Mouse (Mus musculus) embryonic facial prominence, embryonic 10.5 days (tissue): ENCODE results near the gene Nxpe5. TPM values are rescaled to one million over a fixed set of nuclear protein-coding genes. Genes with fewer than 3 reads are reported as not detected.

Experiments used
- DNase-seq: peaks from one replicate; pipeline ENCODE4 v3.0.0-alpha.2; 2017; ENCODE audit warnings: low spot score
- H3K27ac ChIP-seq: fragments of 300-500 bp; sonication (generic); replicated peaks from 2 replicates; pipeline ENCODE4 v1.5.1; 2016; ENCODE audit warnings: mild to moderate bottlenecking
- H3K27me3 ChIP-seq: fragments of 300-500 bp; sonication (generic); replicated peaks from 2 replicates; pipeline ENCODE4 v1.6.1; 2016; ENCODE audit warnings: low read depth, mild to moderate bottlenecking; ENCODE audit not compliant: poor library complexity, severe bottlenecking
- H3K36me3 ChIP-seq: fragments of 300-500 bp; sonication (generic); replicated peaks from 2 replicates; pipeline ENCODE4 v1.6.1; 2016; ENCODE audit warnings: mild to moderate bottlenecking, moderate library complexity
- H3K4me1 ChIP-seq: fragments of 300-500 bp; sonication (generic); 2 replicates; pipeline ENCODE4 v1.6.1; 2016
- H3K4me3 ChIP-seq: fragments of 300-500 bp; sonication (generic); 2 replicates; pipeline ENCODE4 v1.5.1; 2016; ENCODE audit warnings: mild to moderate bottlenecking, moderate library complexity
- H3K9me3 ChIP-seq: fragments of 300-500 bp; sonication (generic); 2 replicates; pipeline ENCODE4 v1.6.1; 2016; ENCODE audit warnings: mild to moderate bottlenecking
- WGBS: fragments of 180-500 bp; shearing (Covaris S2); methylation state at CpG from one replicate; pipeline ENCODE4 v1.1.7; 2016; 5-methylcytosine and 5-hydroxymethylcytosine counted together
- polyA plus RNA-seq: library from polyadenylated mRNA; unstranded; fragments of >200 nt; fragmentation: Nextera tagmentation; extraction: Ambion mirVana; gene quantifications from 2 replicates; pipeline ENCODE4 v1.2.1, GENCODE M21; 2016

The Nxpe5 gene
- polyA plus RNA-seq, 1 experiment from 2014 or later, result not detected

GRCm38 (mm10) chr5:138256966-138257584 is 31.4 kb downstream of the Nxpe5 start:
- Histone ChIP-seq H3K36me3 (peaks cover 41% of the 10 kb centered on the region), H3K27me3 (no peaks in the 10 kb centered on the region), H3K4me3 (no peak overlapping the region), H3K4me1 (peaks cover 22% of the 10 kb centered on the region), H3K27ac (no peak overlapping the region), H3K9me3 (no peaks in the 10 kb centered on the region)
- 88% methylated on average over 10 of the region's 10 CpGs for WGBS
- no peak for DNase-seq

GRCm38 (mm10) chr5:138257585-138257978 is 31.9 kb downstream of the Nxpe5 start:
- Histone ChIP-seq H3K9me3 (no peaks in the 10 kb centered on the region), H3K27me3 (no peaks in the 10 kb centered on the region), H3K36me3 (peaks cover 46% of the 10 kb centered on the region), H3K27ac (no peak overlapping the region), H3K4me3 (no peak overlapping the region), H3K4me1 (peaks cover 27% of the 10 kb centered on the region)
- WGBS, result 93% methylated on average over 4 of the region's 4 CpGs
- DNase-seq, result no peak

GRCm38 (mm10) chr5:138258078-138258477 is 32.4 kb downstream of the Nxpe5 start:
- WGBS, result 88% methylated on average over 3 of the region's 3 CpGs
- Histone ChIP-seq H3K27me3 (no peaks in the 10 kb centered on the region), H3K4me3 (no peak overlapping the region), H3K36me3 (peaks cover 47% of the 10 kb centered on the region), H3K9me3 (no peaks in the 10 kb centered on the region), H3K4me1 (peaks cover 32% of the 10 kb centered on the region), H3K27ac (no peak overlapping the region)
- DNase-seq, result no peak

GRCm38 (mm10) chr5:138258542-138258941 is 32.8 kb downstream of the Nxpe5 start:
- H3K4me3 ChIP-seq, result no peak overlapping the region
- peaks cover 37% of the 10 kb centered on the region for H3K4me1 ChIP-seq
- H3K9me3 ChIP-seq, result no peaks in the 10 kb centered on the region
- 75% methylated on average over 6 of the region's 6 CpGs for WGBS
- no peaks in the 10 kb centered on the region for H3K27me3 ChIP-seq
- peaks cover 47% of the 10 kb centered on the region for H3K36me3 ChIP-seq
- no peak overlapping the region for H3K27ac ChIP-seq
- no peak for DNase-seq

GRCm38 (mm10) chr5:138258993-138259392 is 33.3 kb downstream of the Nxpe5 start:
- peaks cover 47% of the 10 kb centered on the region for H3K36me3 ChIP-seq
- H3K4me3 ChIP-seq, result 0 out of 2 replicates have a peak overlapping the region, but pooled peaks have one; percentile 13
- no peak for DNase-seq
- H3K27me3 ChIP-seq, result no peaks in the 10 kb centered on the region
- peaks cover 37% of the 10 kb centered on the region for H3K4me1 ChIP-seq
- no peak overlapping the region for H3K27ac ChIP-seq
- no peaks in the 10 kb centered on the region for H3K9me3 ChIP-seq
- WGBS, result 63% methylated on average over 7 of the region's 7 CpGs

GRCm38 (mm10) chr5:138260051-138260450 is 34.4 kb downstream of the Nxpe5 start:
- Histone ChIP-seq H3K27ac (no peak overlapping the region), H3K4me1 (peaks cover 40% of the 10 kb centered on the region), H3K36me3 (peaks cover 47% of the 10 kb centered on the region), H3K4me3 (no peak overlapping the region), H3K9me3 (no peaks in the 10 kb centered on the region), H3K27me3 (no peaks in the 10 kb centered on the region)
- WGBS, result 75% methylated on average over 10 of the region's 10 CpGs
- no peak for DNase-seq

- no peak overlapping the region for H3K4me3 ChIP-seq
- WGBS, result 87% methylated on average over 11 of the region's 11 CpGs
- no peak overlapping the region for H3K27ac ChIP-seq
- H3K36me3 ChIP-seq, result peaks cover 52% of the 10 kb centered on the region
- peaks cover 37% of the 10 kb centered on the region for H3K4me1 ChIP-seq
- H3K27me3 ChIP-seq, result no peaks in the 10 kb centered on the region
- no peak for DNase-seq
- no peaks in the 10 kb centered on the region for H3K9me3 ChIP-seq
Measured at GRCm38 (mm10) chr5:138260834-138261233, 35.1 kb downstream of the Nxpe5 start.

GRCm38 (mm10) chr5:138262001-138262400 is 36.3 kb downstream of the Nxpe5 start:
- DNase-seq, result no peak
- Histone ChIP-seq H3K27ac (no peak overlapping the region), H3K9me3 (no peaks in the 10 kb centered on the region), H3K36me3 (peaks cover 63% of the 10 kb centered on the region), H3K27me3 (no peaks in the 10 kb centered on the region), H3K4me1 (peaks cover 30% of the 10 kb centered on the region), H3K4me3 (peak overlapping the region; percentile 87; the same call in 1 of the 2 replicates)
- WGBS, result 71% methylated on average over 4 of the region's 4 CpGs

GRCm38 (mm10) chr5:138262582-138263240 is 37.0 kb downstream of the Nxpe5 start:
- 67% methylated on average over 18 of the region's 18 CpGs for WGBS
- H3K27ac ChIP-seq, result peak overlapping the region; percentile 89; the same call in 1 of the 2 replicates

GRCm38 (mm10) chr5:138263260-138264206 is 37.8 kb downstream of the Nxpe5 start, which contains the start of gene BC037034:
BC037034 (minus strand) TSS chr5:138264033.
- no peaks in the 10 kb centered on the region for H3K9me3 ChIP-seq
- H3K27me3 ChIP-seq, result no peaks in the 10 kb centered on the region
- H3K4me3 ChIP-seq, result peak within 1 kb of the TSS; percentile 87
- DNase-seq, result peak; percentile 92
- under 1% methylated on average over 70 of the region's 71 CpGs for WGBS
- peaks cover 30% of the 10 kb centered on the region for H3K4me1 ChIP-seq
- peak within 1 kb of the TSS; percentile 89 for H3K27ac ChIP-seq
- peaks cover 59% of the 10 kb centered on the region for H3K36me3 ChIP-seq

More at GRCm38 (mm10) chr5:138262582-138263240, 37.0 kb downstream of the Nxpe5 start:
- Histone ChIP-seq H3K4me1 (peaks cover 30% of the 10 kb centered on the region), H3K9me3 (no peaks in the 10 kb centered on the region), H3K36me3 (peaks cover 65% of the 10 kb centered on the region), H3K27me3 (no peaks in the 10 kb centered on the region), H3K4me3 (peak overlapping the region; percentile 87)
- no peak for DNase-seq

- no peaks in the 10 kb centered on the region for H3K27me3 ChIP-seq
- peak overlapping the region; percentile 89 for H3K27ac ChIP-seq
- DNase-seq, result peak; percentile 7
- WGBS, result 15% methylated on average over 6 of the region's 6 CpGs
- H3K4me3 ChIP-seq, result peak overlapping the region; percentile 87
- H3K36me3 ChIP-seq, result peaks cover 52% of the 10 kb centered on the region
- H3K9me3 ChIP-seq, result no peaks in the 10 kb centered on the region
- peaks cover 30% of the 10 kb centered on the region for H3K4me1 ChIP-seq
Measured at GRCm38 (mm10) chr5:138264207-138264578, 38.5 kb downstream of the Nxpe5 start.

- peaks cover 2% of the 10 kb centered on the region; the same call in 1 of the 2 replicates for H3K27me3 ChIP-seq
- H3K36me3 ChIP-seq, result peaks cover 37% of the 10 kb centered on the region
- WGBS, result 95% methylated on average over 4 of the region's 4 CpGs
- no peak overlapping the region for H3K27ac ChIP-seq
- H3K4me1 ChIP-seq, result peaks cover 30% of the 10 kb centered on the region
- DNase-seq, result no peak
- H3K9me3 ChIP-seq, result no peaks in the 10 kb centered on the region
- H3K4me3 ChIP-seq, result no peak overlapping the region
Measured at GRCm38 (mm10) chr5:138265712-138266111, 40.0 kb downstream of the Nxpe5 start.
